Mouse (Mus musculus) cerebellum, adult 18-20 months (tissue): ENCODE measurements around the gene Fam20c.

Experiments
- DNase-seq, 2 experiments: peaks; one replicate each; pipeline ENCODE4 v3.0.0; 2021

The Fam20c gene

GRCm38 (mm10) chr5:138820717-138821332 lies 66.5 kb downstream of the Fam20c start:
- DNase-seq, result no peak

GRCm38 (mm10) chr5:138825090-138825489 lies 70.8 kb downstream of the Fam20c start:
- no peak for DNase-seq

- no peak for DNase-seq
Measured at GRCm38 (mm10) chr5:138833406-138833805, 79.1 kb downstream of the Fam20c start.

GRCm38 (mm10) chr5:138834910-138835309 lies 80.6 kb downstream of the Fam20c start:
- DNase-seq, result no peak

GRCm38 (mm10) chr5:138840981-138841380 lies 86.7 kb downstream of the Fam20c start:
- DNase-seq, result no peak

GRCm38 (mm10) chr5:138843168-138843824 lies 89.0 kb downstream of the Fam20c start:
- DNase-seq, result no peak

GRCm38 (mm10) chr5:138846506-138846905 lies 92.2 kb downstream of the Fam20c start:
- no peak for DNase-seq

GRCm38 (mm10) chr5:138848102-138848501 lies 93.8 kb downstream of the Fam20c start:
- DNase-seq, result peak; percentile 81 to 93

- DNase-seq, result no peak
Measured at GRCm38 (mm10) chr5:138849682-138850461, 95.6 kb downstream of the Fam20c start.

- DNase-seq, result no peak
Measured at GRCm38 (mm10) chr5:138850462-138850844, 96.1 kb downstream of the Fam20c start.

- no peak for DNase-seq
Measured at GRCm38 (mm10) chr5:138851296-138851780, 97.0 kb downstream of the Fam20c start.

GRCm38 (mm10) chr5:138852151-138852550 lies 97.8 kb downstream of the Fam20c start:
- no peak for DNase-seq

GRCm38 (mm10) chr5:138853349-138853748 lies 99.0 kb downstream of the Fam20c start:
- DNase-seq, result no peak

GRCm38 (mm10) chr5:138857010-138857617 lies 102.8 kb downstream of the Fam20c start:
- DNase-seq, result peak; percentile 82

- DNase-seq, result no peak
Measured at GRCm38 (mm10) chr5:138857811-138858251, 103.5 kb downstream of the Fam20c start.
